ENCODE assay signal across 19 mouse cellular contexts in the genomic region with DNA sequence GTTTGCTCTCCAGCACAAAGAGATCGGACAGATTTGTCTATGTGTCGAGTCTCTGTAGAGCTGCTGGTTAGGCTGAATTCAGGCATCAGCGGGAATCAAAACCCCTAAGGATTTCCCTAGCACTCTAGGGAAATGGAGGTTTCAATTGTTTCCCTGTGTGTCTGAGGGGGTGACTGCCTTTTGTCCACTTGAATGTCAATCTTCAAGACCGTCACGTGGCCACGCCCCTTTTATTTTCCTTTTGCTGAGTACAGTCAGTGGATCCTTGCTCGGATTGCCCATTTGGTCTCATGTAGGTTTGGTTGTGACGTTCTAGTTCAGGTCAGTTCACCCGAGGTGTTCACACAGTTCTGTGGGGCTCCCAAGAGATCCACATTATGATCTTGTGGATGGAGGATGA.
"Had no signal": no experiment of that assay in that cellular context is flagged by ENCODE, and none has a peak within 500 bp of the region (broad histone marks: within the 10 kb centered on the region; RNA-seq: fewer than 3 reads in every experiment).

No protein-coding gene starts in this region.

- ATAC-seq: liver, embryonic 12.5 days had no signal

- H3K9ac ChIP-seq: kidney, embryonic 15.5 days; limb, embryonic 13.5 days; liver, embryonic 12.5 days; liver, embryonic 15.5 days; lung, embryonic 15.5 days; stomach, embryonic 15.5 days had no signal

- H3K4me1 ChIP-seq: liver, embryonic 12.5 days; liver, embryonic 15.5 days had no signal

- H3K9me3 ChIP-seq: kidney, embryonic 15.5 days; limb, embryonic 13.5 days; liver, embryonic 12.5 days; liver, embryonic 15.5 days; lung, embryonic 15.5 days; stomach, embryonic 15.5 days had no signal

- H3K27me3 ChIP-seq: kidney, embryonic 15.5 days; limb, embryonic 13.5 days; liver, embryonic 12.5 days; liver, embryonic 15.5 days; stomach, embryonic 15.5 days had no signal

- H3K36me3 ChIP-seq: kidney, embryonic 15.5 days; limb, embryonic 13.5 days; liver, embryonic 12.5 days; liver, embryonic 15.5 days; lung, embryonic 15.5 days; stomach, embryonic 15.5 days had no signal

- H3K4me3 ChIP-seq: kidney, embryonic 15.5 days; left cerebral cortex, adult 2 months; limb, embryonic 13.5 days; liver, embryonic 12.5 days; liver, embryonic 15.5 days; lung, embryonic 15.5 days; stomach, embryonic 15.5 days had no signal

- H3K4me2 ChIP-seq: kidney, embryonic 15.5 days; limb, embryonic 13.5 days; liver, embryonic 12.5 days; liver, embryonic 15.5 days; lung, embryonic 15.5 days; stomach, embryonic 15.5 days had no signal

- DNase-seq: kidney, adult 11 months; kidney, adult 8-10 months; kidney, postnatal 10 days; kidney, postnatal 36 days; layer of hippocampus, postnatal 36 days; left cerebral cortex, postnatal 4 days; liver; lung, adult 18-20 months; lung, postnatal 10 days; midbrain, embryonic 14.5 days; thymus, postnatal 25 days had no signal

- H3K27ac ChIP-seq: kidney, embryonic 15.5 days; left cerebral cortex, adult 2 months; limb, embryonic 13.5 days; liver, embryonic 12.5 days; liver, embryonic 15.5 days; lung, embryonic 15.5 days; macrophage; stomach, embryonic 15.5 days had no signal
